Mouse (Mus musculus) limb, embryonic 12.5 days (tissue): ENCODE results near the gene Olfr921. TPM values are rescaled to one million over a fixed set of nuclear protein-coding genes. Genes with fewer than 3 reads are reported as not detected.

Experiments
- ATAC-seq: fragments of 200-750 bp; cut with Nextera tagmentation; 2 replicates; pipeline ENCODE4 v1.8.0; 2017; ENCODE audit warnings: low read depth, moderate TSS enrichment; ENCODE audit not compliant: insufficient number of reproducible peaks, insufficient read depth, low FRiP score, low TSS enrichment
- H3K27ac ChIP-seq: fragments of 300-500 bp; sonication (generic); 2 replicates; pipeline ENCODE4 v1.5.1; 2016; ENCODE audit warnings: mild to moderate bottlenecking, moderate library complexity
- H3K27me3 ChIP-seq: fragments of 300-500 bp; sonication (generic); 2 replicates; pipeline ENCODE4 v1.6.1; 2016; ENCODE audit warnings: mild to moderate bottlenecking, moderate library complexity
- H3K36me3 ChIP-seq: fragments of 300-500 bp; sonication (generic); 2 replicates; pipeline ENCODE4 v1.6.1; 2016; ENCODE audit warnings: mild to moderate bottlenecking, moderate library complexity
- H3K4me1 ChIP-seq: fragments of 300-500 bp; sonication (generic); replicated peaks from 2 replicates; pipeline ENCODE4 v1.6.1; 2016
- H3K4me2 ChIP-seq: fragments of 300-500 bp; sonication (generic); 2 replicates; pipeline ENCODE4 v1.6.1; 2016; ENCODE audit warnings: mild to moderate bottlenecking, moderate library complexity
- H3K4me3 ChIP-seq: fragments of 300-500 bp; sonication (generic); replicated peaks from 2 replicates; pipeline ENCODE4 v1.5.1; 2016; ENCODE audit warnings: mild to moderate bottlenecking
- H3K9ac ChIP-seq: fragments of 300-500 bp; sonication (generic); replicated peaks from 2 replicates; pipeline ENCODE4 v1.6.1; 2016; ENCODE audit warnings: mild to moderate bottlenecking, moderate library complexity
- H3K9me3 ChIP-seq: fragments of 300-500 bp; sonication (generic); 2 replicates; pipeline ENCODE4 v1.6.1; 2016; ENCODE audit warnings: mild to moderate bottlenecking, moderate library complexity
- WGBS: fragments of 180-500 bp; shearing (Covaris S2); methylation state at CpG from one replicate; pipeline ENCODE4 v1.1.7; 2016; 5-methylcytosine and 5-hydroxymethylcytosine counted together
- polyA plus RNA-seq: library from polyadenylated mRNA; unstranded; fragments of >200 nt; fragmentation: Nextera tagmentation; extraction: Ambion mirVana; gene quantifications from 2 replicates; pipeline ENCODE4 v1.2.1, GENCODE M21; 2016

Gene Olfr921
- not detected in 2 replicates for polyA plus RNA-seq

DNA sequence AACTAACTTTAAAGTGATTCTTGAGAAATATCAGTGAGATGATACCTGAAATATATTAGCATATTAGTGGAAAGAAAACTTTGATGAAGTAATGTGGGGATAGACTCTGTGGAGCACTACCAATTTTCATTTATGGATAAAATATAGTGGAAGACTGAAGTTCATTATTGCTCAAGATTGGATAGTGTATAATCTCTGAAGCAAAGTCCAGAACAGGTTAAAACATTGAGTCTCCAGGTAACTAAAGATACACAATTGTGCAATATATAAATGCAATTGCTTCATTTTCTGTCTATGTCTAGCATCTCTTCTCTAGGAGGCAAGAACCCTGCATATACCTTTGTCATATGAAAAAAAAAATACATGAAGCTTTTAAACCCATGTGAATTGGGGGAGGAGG lies at the start of gene Olfr921:
Olfr921 (plus strand) TSS at position 301 of the 400 bp plus-strand sequence.
- no peak for ATAC-seq
- no peak within 1 kb of the TSS for H3K27ac ChIP-seq
- no peaks in the 10 kb centered on the region for H3K27me3 ChIP-seq
- no peak within 1 kb of the TSS for H3K9ac ChIP-seq
- no peak within 1 kb of the TSS for H3K4me3 ChIP-seq
- H3K36me3 ChIP-seq: no peaks in the 10 kb centered on the region
- no peak within 1 kb of the TSS for H3K4me2 ChIP-seq
- H3K9me3 ChIP-seq: no peaks in the 10 kb centered on the region
- H3K4me1 ChIP-seq: no peaks in the 10 kb centered on the region

- H3K4me2 ChIP-seq: no peak overlapping the region
- ATAC-seq: no peak
- H3K27ac ChIP-seq: no peak overlapping the region
- H3K9ac ChIP-seq: no peak overlapping the region
- peaks cover 27% of the 10 kb centered on the region; the same call in 1 of the 2 replicates for H3K36me3 ChIP-seq
- H3K9me3 ChIP-seq: no peaks in the 10 kb centered on the region
- no peaks in the 10 kb centered on the region for H3K27me3 ChIP-seq
- 97% methylated on average over 1 of the region's 1 CpGs for WGBS
- peaks cover 6% of the 10 kb centered on the region for H3K4me1 ChIP-seq
- H3K4me3 ChIP-seq: no peak overlapping the region
Observed at GRCm38 (mm10) chr9:38724044-38724443, 48.8 kb upstream of the Olfr921 start.

DNA sequence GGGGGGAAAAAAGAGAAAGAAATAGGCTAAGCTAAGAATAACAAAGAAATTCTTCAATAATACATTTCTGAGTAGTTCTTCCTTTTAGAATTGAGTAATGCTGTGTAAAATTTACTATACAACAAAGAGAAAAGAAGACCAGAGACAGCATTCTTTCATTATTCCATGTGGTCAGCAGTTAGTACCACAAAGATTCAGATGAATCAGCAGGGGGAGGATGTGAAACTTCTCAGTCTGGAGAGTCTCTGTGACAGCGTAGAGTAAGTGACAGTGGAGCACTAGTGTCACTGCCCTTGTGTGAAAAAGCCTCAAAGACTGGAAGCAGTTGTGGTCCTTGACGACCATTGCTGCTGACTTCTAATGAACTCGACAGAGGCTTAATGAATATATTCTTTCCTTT lies 44.6 kb upstream of the Olfr921 start:
- Histone ChIP-seq H3K36me3 (peaks cover 29% of the 10 kb centered on the region; the same call in 1 of the 2 replicates), H3K4me1 (no peaks in the 10 kb centered on the region), H3K4me2 (no peak overlapping the region), H3K4me3 (no peak overlapping the region), H3K27me3 (no peaks in the 10 kb centered on the region), H3K27ac (no peak overlapping the region), H3K9me3 (no peaks in the 10 kb centered on the region), H3K9ac (no peak overlapping the region)
- ATAC-seq: no peak
- WGBS: 78% methylated on average over 3 of the region's 3 CpGs

- H3K4me3 ChIP-seq: no peak overlapping the region
- 89% methylated on average over 1 of the region's 1 CpGs for WGBS
- H3K9me3 ChIP-seq: no peaks in the 10 kb centered on the region
- no peak overlapping the region for H3K4me2 ChIP-seq
- H3K9ac ChIP-seq: no peak overlapping the region
- H3K4me1 ChIP-seq: no peaks in the 10 kb centered on the region
- no peak for ATAC-seq
- H3K27ac ChIP-seq: no peak overlapping the region
- H3K36me3 ChIP-seq: no peaks in the 10 kb centered on the region
- no peaks in the 10 kb centered on the region for H3K27me3 ChIP-seq
Observed at GRCm38 (mm10) chr9:38741408-38741807, 31.5 kb upstream of the Olfr921 start.

GRCm38 (mm10) chr9:38744619-38745315 lies 28.1 kb upstream of the Olfr921 start:
- no peak overlapping the region for H3K27ac ChIP-seq
- no peaks in the 10 kb centered on the region for H3K36me3 ChIP-seq
- H3K27me3 ChIP-seq: no peaks in the 10 kb centered on the region
- no peak overlapping the region for H3K4me3 ChIP-seq
- H3K9ac ChIP-seq: no peak overlapping the region
- ATAC-seq: no peak
- 87% methylated on average over 4 of the region's 4 CpGs for whole genome bisulfite sequencing
- H3K4me2 ChIP-seq: no peak overlapping the region
- no peaks in the 10 kb centered on the region for H3K9me3 ChIP-seq
- no peaks in the 10 kb centered on the region for H3K4me1 ChIP-seq

- Histone ChIP-seq H3K4me2 (no peak within 1 kb of the TSS), H3K36me3 (no peaks in the 10 kb centered on the region), H3K9ac (no peak within 1 kb of the TSS), H3K27me3 (no peaks in the 10 kb centered on the region), H3K27ac (no peak within 1 kb of the TSS), H3K4me3 (no peak within 1 kb of the TSS), H3K9me3 (no peaks in the 10 kb centered on the region), H3K4me1 (no peaks in the 10 kb centered on the region)
- no peak for ATAC-seq
- WGBS: 86% methylated on average over 1 of the region's 1 CpGs
Observed at GRCm38 (mm10) chr9:38751999-38752398, 20.9 kb upstream of the Olfr921 start, which contains the start of gene Olfr920. Gene Olfr920, plus strand, starts transcription at chr9:38752299.

- no peaks in the 10 kb centered on the region for H3K27me3 ChIP-seq
- no peaks in the 10 kb centered on the region for H3K9me3 ChIP-seq
- no peaks in the 10 kb centered on the region for H3K4me1 ChIP-seq
- no peak overlapping the region for H3K27ac ChIP-seq
- H3K4me3 ChIP-seq: no peak overlapping the region
- H3K4me2 ChIP-seq: no peak overlapping the region
- no peaks in the 10 kb centered on the region for H3K36me3 ChIP-seq
- no peak for ATAC-seq
- no peak overlapping the region for H3K9ac ChIP-seq
- WGBS: 87% methylated on average over 2 of the region's 2 CpGs
Observed at GRCm38 (mm10) chr9:38792689-38793088, 19.8 kb downstream of the Olfr921 start.

DNA sequence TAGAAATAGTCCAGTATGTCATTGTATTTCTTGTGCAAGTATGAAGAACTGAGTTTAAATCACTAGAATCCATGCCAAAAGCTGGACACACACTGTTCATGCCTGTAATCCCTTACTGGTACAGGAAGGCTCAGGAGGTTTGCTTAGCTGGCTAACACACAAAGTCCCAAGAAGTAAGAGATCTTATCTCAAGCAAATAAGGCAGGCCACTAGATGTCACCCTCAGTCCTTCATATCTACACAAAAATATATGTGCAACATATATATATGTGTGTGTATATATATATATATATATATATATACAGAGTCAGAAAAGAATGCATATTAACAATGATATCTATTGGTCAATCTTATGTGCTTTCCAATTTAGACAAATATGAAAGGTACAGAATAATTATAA lies 32.8 kb downstream of the Olfr921 start:
- Histone ChIP-seq H3K4me3 (no peak overlapping the region), H3K4me2 (no peak overlapping the region), H3K9ac (no peak overlapping the region), H3K27ac (no peak overlapping the region), H3K9me3 (no peaks in the 10 kb centered on the region), H3K4me1 (no peaks in the 10 kb centered on the region), H3K27me3 (no peaks in the 10 kb centered on the region), H3K36me3 (no peaks in the 10 kb centered on the region)
- no peak for ATAC-seq

GRCm38 (mm10) chr9:38814314-38814713 lies 41.4 kb downstream of the Olfr921 start, which contains the start of gene Olfr922:
Gene Olfr922, plus strand, starts transcription at chr9:38814614.
- 80% methylated on average over 2 of the region's 2 CpGs for WGBS
- Histone ChIP-seq H3K9me3 (no peaks in the 10 kb centered on the region), H3K4me2 (no peak within 1 kb of the TSS), H3K4me1 (no peaks in the 10 kb centered on the region), H3K36me3 (no peaks in the 10 kb centered on the region), H3K27ac (no peak within 1 kb of the TSS), H3K27me3 (no peaks in the 10 kb centered on the region), H3K4me3 (no peak within 1 kb of the TSS), H3K9ac (no peak within 1 kb of the TSS)
- ATAC-seq: no peak

DNA sequence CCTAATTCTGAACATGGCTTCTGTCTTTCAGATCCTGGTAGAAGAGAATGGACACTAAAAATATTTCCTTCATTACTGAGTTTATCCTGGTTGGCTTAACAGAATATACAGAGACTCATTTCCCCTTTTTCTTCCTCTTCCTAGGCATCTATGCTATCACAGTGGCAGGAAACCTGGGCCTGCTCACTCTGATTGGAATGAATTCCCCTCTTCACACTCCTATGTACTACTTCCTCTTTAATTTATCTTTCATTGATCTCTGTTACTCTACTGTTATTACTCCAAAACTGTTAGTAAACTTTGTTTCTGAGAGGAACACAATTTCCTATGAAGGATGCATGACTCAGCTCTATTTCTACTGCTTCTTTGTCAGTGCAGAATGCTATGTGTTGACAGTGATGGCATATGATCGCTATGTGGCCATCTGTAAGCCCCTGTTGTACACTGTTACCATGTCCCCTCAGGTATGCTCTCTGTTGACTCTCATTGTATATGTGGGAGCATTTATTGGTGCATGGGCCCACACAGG lies 42.7 kb downstream of the Olfr921 start:
- Histone ChIP-seq H3K9me3 (no peaks in the 10 kb centered on the region), H3K36me3 (no peaks in the 10 kb centered on the region), H3K4me2 (no peak overlapping the region), H3K9ac (no peak overlapping the region), H3K4me1 (no peaks in the 10 kb centered on the region), H3K4me3 (no peak overlapping the region), H3K27me3 (no peaks in the 10 kb centered on the region), H3K27ac (no peak overlapping the region)
- ATAC-seq: no peak
- WGBS: 87% methylated on average over 1 of the region's 1 CpGs

DNA sequence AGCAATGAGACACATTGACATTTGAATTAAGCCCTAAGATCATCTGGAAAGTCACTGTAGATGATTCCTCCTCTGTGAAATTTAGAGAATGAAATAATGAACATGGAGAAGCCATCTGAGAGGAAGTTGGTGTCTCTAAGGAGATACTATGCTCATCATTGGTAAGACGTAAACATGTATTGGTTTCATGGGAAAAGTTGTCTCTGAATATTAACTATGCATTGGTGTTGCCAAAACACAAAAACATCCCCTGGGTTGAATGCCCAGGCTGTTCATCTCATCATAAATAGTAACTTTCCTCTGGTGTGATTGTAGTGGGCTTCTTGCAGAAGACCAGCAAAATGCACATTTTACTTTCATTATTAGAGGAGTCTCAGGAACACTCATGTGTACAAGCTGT lies 53.4 kb downstream of the Olfr921 start, which contains the start of gene Olfr923:
Olfr923 (plus strand) TSS at position 301 of the 400 bp plus-strand sequence.
- 90% methylated on average over 1 of the region's 1 CpGs for WGBS
- ATAC-seq: no peak
- H3K9me3 ChIP-seq: no peaks in the 10 kb centered on the region
- no peak within 1 kb of the TSS for H3K4me3 ChIP-seq
- H3K9ac ChIP-seq: no peak within 1 kb of the TSS
- H3K27me3 ChIP-seq: no peaks in the 10 kb centered on the region
- no peaks in the 10 kb centered on the region for H3K4me1 ChIP-seq
- no peaks in the 10 kb centered on the region for H3K36me3 ChIP-seq
- H3K4me2 ChIP-seq: no peak within 1 kb of the TSS
- H3K27ac ChIP-seq: no peak within 1 kb of the TSS
